In the genomic region with DNA sequence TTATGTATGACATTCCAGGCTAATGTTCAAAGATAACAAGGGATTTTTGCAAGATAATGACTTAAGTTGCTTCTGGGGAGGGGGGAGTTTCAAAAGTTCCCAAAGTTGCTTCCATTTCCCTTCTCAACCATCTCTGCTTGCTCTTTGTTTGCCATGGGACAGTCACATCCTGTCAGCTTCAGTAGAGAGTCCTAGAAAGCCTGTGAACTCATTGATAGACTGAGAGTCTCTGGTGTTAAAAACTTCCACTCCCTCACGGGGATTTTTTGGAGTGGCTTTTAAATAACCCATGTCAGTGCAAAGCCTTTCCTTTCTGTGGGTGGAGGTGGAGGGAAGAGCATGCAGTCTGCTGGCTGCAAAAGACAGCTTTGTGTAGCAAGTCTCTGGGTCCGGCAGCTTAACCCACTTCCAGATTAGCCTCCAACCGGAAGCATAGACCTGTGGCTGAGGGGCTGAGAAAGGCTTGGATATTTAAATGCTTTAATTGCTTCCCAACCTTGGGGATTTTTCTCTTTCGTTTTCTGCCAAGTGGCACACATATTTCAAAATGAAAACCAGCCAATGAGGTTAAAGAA, we compare ENCODE assay signal across 15 mouse cellular contexts. TPM values are rescaled to one million over a fixed set of nuclear protein-coding genes. Genes with fewer than 3 reads are reported as not detected.
A peak's percentile ranks its signal among the peaks of the same experiment; 100 is the strongest.
DNase-seq lines count a peak whose midpoint lies in the region; ATAC-seq and TF ChIP-seq lines count a peak whose summit lies in the region.
"Had no signal": no experiment of that assay in that cellular context is flagged by ENCODE, and none has a peak within 500 bp of the region (broad histone marks: within the 10 kb centered on the region; RNA-seq: fewer than 3 reads in every experiment).

No protein-coding gene starts in this region.

- TF ChIP-seq RAD21 in CH12.LX (IDR thresholded peaks at IDR 0.05; ENCODE audit: low read depth, low read length): no peak

- no peaks in the 10 kb centered on the region for H3K9me3 ChIP-seq in kidney, embryonic 16.5 days (ENCODE audit: low read length)
- H3K9me3 ChIP-seq in CH12.LX (replicated peaks; ENCODE audit: low read length): peaks cover 34% of the 10 kb centered on the region
- H3K9me3 ChIP-seq: liver, embryonic 13.5 days; neural tube, embryonic 12.5 days; stomach, embryonic 15.5 days had no signal

- no peak overlapping the region for H3K9ac ChIP-seq in kidney, embryonic 16.5 days (replicated peaks; ENCODE audit: low read length)
- H3K9ac ChIP-seq in CH12.LX (ENCODE audit: insufficient read depth, low read depth): no peak overlapping the region
- H3K9ac ChIP-seq: liver, embryonic 13.5 days; neural tube, embryonic 12.5 days; stomach, embryonic 15.5 days had no signal

- 53% methylated on average over 4 of the region's 4 CpGs for WGBS in kidney, embryonic 16.5 days

- DNase-seq in gastrocnemius, adult 2 months: no peak
- DNase-seq in gastrocnemius, adult 8-10 months (ENCODE audit: low spot score in 2 of 2): no peak
- no peak for DNase-seq in kidney, postnatal 25 days
- DNase-seq in CH12.LX (ENCODE audit: extremely low read depth): peak; percentile 3
- no peak for DNase-seq in right cerebral cortex, adult 18-20 months
- DNase-seq in spleen, postnatal 4 days (ENCODE audit: low spot score in 2 of 2): no peak
- DNase-seq: cerebellum, adult 11-12 months; kidney, adult 18-20 months; liver, embryonic 13.5 days; lung, postnatal 36 days had no signal

- ATAC-seq in kidney, embryonic 16.5 days (ENCODE audit: low FRiP score, low TSS enrichment): no peak
- peak; percentile 32 for ATAC-seq in megakaryocyte, adult 5-6 weeks (ENCODE audit: poor library complexity, severe bottlenecking)
- ATAC-seq: midbrain, embryonic 16.5 days had no signal

- H3K27ac ChIP-seq in gastrocnemius, adult 2 months: peak overlapping the region; percentile 72; the same call in 1 of the 2 replicates
- 0 out of 2 replicates have a peak overlapping the region, but pooled peaks have one; percentile 6 for H3K27ac ChIP-seq in kidney, embryonic 16.5 days (ENCODE audit: low read length)
- H3K27ac ChIP-seq in CH12.LX (ENCODE audit: insufficient read depth, low read depth): no peak overlapping the region
- H3K27ac ChIP-seq: liver, embryonic 13.5 days; neural tube, embryonic 12.5 days; stomach, embryonic 15.5 days had no signal

- H3K79me2 ChIP-seq in CH12.LX (replicated peaks; ENCODE audit: control insufficient read depth, extremely low read depth, insufficient read depth, poor library complexity, severe bottlenecking): no peaks in the 10 kb centered on the region

- TF ChIP-seq EP300 in CH12.LX (IDR thresholded peaks at IDR 0.05; ENCODE audit: low read length): no peak

- TF ChIP-seq CTCF in gastrocnemius, adult 2 months (IDR thresholded peaks at IDR 0.05): no peak
- no peak for TF ChIP-seq CTCF in CH12.LX (conservative IDR thresholded peaks at IDR 0.05 in 1 of 2, IDR thresholded peaks at IDR 0.05 in 1 of 2; ENCODE audit: low read depth in 2 of 2, low read length in 2 of 2)

- no peaks in the 10 kb centered on the region for H3K36me3 ChIP-seq in kidney, embryonic 16.5 days (ENCODE audit: insufficient read depth, low read length)
- H3K36me3 ChIP-seq in CH12.LX (replicated peaks in 1 of 2; ENCODE audit: control insufficient read depth in 1 of 2, insufficient read depth in 1 of 2, low read length in 1 of 2): no peaks in the 10 kb centered on the region
- H3K36me3 ChIP-seq: liver, embryonic 13.5 days; neural tube, embryonic 12.5 days; stomach, embryonic 15.5 days had no signal

- no peak for TF ChIP-seq POLR2A in CH12.LX (IDR thresholded peaks at IDR 0.05; ENCODE audit: low read depth, low read length)

- H3K4me2 ChIP-seq in kidney, embryonic 16.5 days (replicated peaks; ENCODE audit: low read depth, low read length): no peak overlapping the region
- H3K4me2 ChIP-seq in CH12.LX (ENCODE audit: insufficient read depth, low read depth, poor library complexity, severe bottlenecking): no peak overlapping the region
- H3K4me2 ChIP-seq: liver, embryonic 13.5 days; neural tube, embryonic 12.5 days; stomach, embryonic 15.5 days had no signal

- dilution Hi-C loops in CH12.LX (cut with MboI; ENCODE audit: extremely low pct_ligation_motif_present, extremely low pct_unique_long_range_greater_than_20kb, low sequenced_read_pairs): no loop called here

- peaks cover 17% of the 10 kb centered on the region for H3K4me1 ChIP-seq in kidney, embryonic 16.5 days (ENCODE audit: insufficient read depth, low read length)
- H3K4me1 ChIP-seq in CH12.LX (ENCODE audit: control insufficient read depth in 1 of 2, insufficient read depth in 2 of 2): peaks cover 0 to 43% of the 10 kb centered on the region in 2 experiments; a peak in 2 of 4 replicates
- H3K4me1 ChIP-seq: neural tube, embryonic 12.5 days; stomach, embryonic 15.5 days had no signal

- H3K4me3 ChIP-seq in gastrocnemius, adult 2 months: no peak overlapping the region
- H3K4me3 ChIP-seq in kidney, embryonic 16.5 days (ENCODE audit: low read length): no peak overlapping the region
- no peak overlapping the region for H3K4me3 ChIP-seq in CH12.LX (replicated peaks in 1 of 3; ENCODE audit: low read depth in 2 of 3, low read length in 2 of 3, poor library complexity in 1 of 3)
- H3K4me3 ChIP-seq: liver, embryonic 13.5 days; neural tube, embryonic 12.5 days; stomach, embryonic 15.5 days had no signal

- in situ Hi-C loops in CH12.LX (cut with MboI; ENCODE audit: low pct_ligation_motif_present, low pct_unique_long_range_greater_than_20kb, low sequenced_read_pairs): no loop called here

- no peaks in the 10 kb centered on the region for H3K27me3 ChIP-seq in kidney, embryonic 16.5 days (ENCODE audit: insufficient read depth, low read length)
- no peaks in the 10 kb centered on the region for H3K27me3 ChIP-seq in CH12.LX (replicated peaks)
- H3K27me3 ChIP-seq: liver, embryonic 13.5 days; neural tube, embryonic 12.5 days; stomach, embryonic 15.5 days had no signal

- intact Hi-C loops in gastrocnemius, adult 2 months (cut with DNase I): loop anchor here (2.0 kb wide), 1 partner anchor 16 kb away; no protein-coding TSS in a partner anchor

TF ChIP-seq in CH12.LX, 34 proteins besides CTCF, POLR2A, EP300 and RAD21:
- TF ChIP-seq ZNF384 (IDR thresholded peaks at IDR 0.05; ENCODE audit: low read depth, low read length): no peak
- no peak for TF ChIP-seq PAX5 (IDR thresholded peaks at IDR 0.05; ENCODE audit: low read length)
- no peak for TF ChIP-seq MAFK (IDR thresholded peaks at IDR 0.05; ENCODE audit: insufficient replicate concordance, low read length)
- TF ChIP-seq MYC (IDR thresholded peaks at IDR 0.05; ENCODE audit: low read depth, low read length): no peak
- no peak for TF ChIP-seq MAZ (IDR thresholded peaks at IDR 0.05; ENCODE audit: low read depth, low read length)
- TF ChIP-seq RCOR1 (conservative IDR thresholded peaks at IDR 0.05; ENCODE audit: low read depth, low read length): no peak
- no peak for TF ChIP-seq NRF1 (IDR thresholded peaks at IDR 0.05; ENCODE audit: low read depth, low read length)
- no peak for TF ChIP-seq HCFC1 (IDR thresholded peaks at IDR 0.05; ENCODE audit: low read depth, low read length)
- no peak for TF ChIP-seq ZC3H11A (IDR thresholded peaks at IDR 0.05; ENCODE audit: low read depth, low read length)
- TF ChIP-seq GABPA (IDR thresholded peaks at IDR 0.05; ENCODE audit: insufficient replicate concordance, low read depth, low read length): no peak
- no peak for TF ChIP-seq KAT2A (IDR thresholded peaks at IDR 0.05; ENCODE audit: insufficient replicate concordance, low read length)
- no peak for TF ChIP-seq ZKSCAN1 (IDR thresholded peaks at IDR 0.05; ENCODE audit: borderline replicate concordance, low read depth, low read length)
- no peak for TF ChIP-seq POLR2AphosphoS2 (IDR thresholded peaks at IDR 0.05; ENCODE audit: low read depth, low read length)
- no peak for TF ChIP-seq JUN (IDR thresholded peaks at IDR 0.05; ENCODE audit: insufficient read depth, low read depth, low read length)
- TF ChIP-seq IRF4 (IDR thresholded peaks at IDR 0.05; ENCODE audit: low read depth, low read length): no peak

RNA-seq across cellular contexts. Expression of a gene that starts 25.3 kb away (rescaled TPM):
- 10 to 100 TPM; 67.1 to 83.8 TPM for total RNA-seq in gastrocnemius, adult 2 months (2021)
- 10 to 100 TPM; 64.6 to 75.6 (median 69.4) TPM for total RNA-seq in gastrocnemius, adult 8-10 months (2022)
- 20.8 and 24.9 TPM in 2 replicates for polyA plus RNA-seq in kidney, embryonic 16.5 days (2015; fragmentation: Nextera tagmentation; extraction: Ambion mirVana)
- 0.04 TPM in 2 replicates for total RNA-seq in CH12.LX (2012; rRNA removed)
- total RNA-seq in CH12.LX (2014; rRNA removed): 0.35 TPM in 1 of 2 replicates, not detected in the other
- not detected in 2 replicates for polyA plus RNA-seq in CH12.LX (2012; ENCODE audit: insufficient read length, low read depth)
- 3.8 and 6.5 TPM in 2 replicates for total RNA-seq in megakaryocyte, adult 5-6 weeks (2015)
- total RNA-seq in megakaryocyte, adult 5-6 weeks (2017): 3.5 and 5.2 TPM in 2 replicates

Comparison
In these comparisons a context has a peak if more than half of its experiments do, and no peak if none do; other contexts are left out.
1. RNA of a gene that starts 25.3 kb away (total RNA-seq): 67.1 to 83.8 TPM in gastrocnemius, adult 2 months and 64.6 to 75.6 TPM in gastrocnemius, adult 8-10 months; 3.5 to 6.5 TPM in megakaryocyte, adult 5-6 weeks and 0.04 to 0.35 TPM in CH12.LX; every median in the first group is over 4 times any median in the second.